Mouse (Mus musculus) lung, embryonic 15.5 days (tissue): Measurements from ENCODE around the gene Myo6. TPM values are rescaled to one million over a fixed set of nuclear protein-coding genes. Genes with fewer than 3 reads are reported as not detected.

ENCODE experiments used
- ATAC-seq: fragments of 200-750 bp; cut with Nextera tagmentation; 2 replicates; pipeline ENCODE4 v1.8.0; 2017; ENCODE audit warnings: moderate number of reproducible peaks, borderline replicate concordance; ENCODE audit not compliant: low FRiP score, low TSS enrichment; ENCODE audit errors: extremely low read depth
- H3K27ac ChIP-seq: fragments of 300-500 bp; sonication (generic); 2 replicates; pipeline ENCODE4 v1.5.1; 2015; ENCODE audit warnings: moderate library complexity, mild to moderate bottlenecking, inconsistent platforms
- H3K27me3 ChIP-seq: fragments of 300-500 bp; sonication (generic); 2 replicates; pipeline ENCODE4 v1.6.1; 2015; ENCODE audit warnings: inconsistent platforms
- H3K36me3 ChIP-seq: fragments of 300-500 bp; sonication (generic); 2 replicates; pipeline ENCODE4 v1.6.1; 2015; ENCODE audit warnings: inconsistent platforms
- H3K4me1 ChIP-seq: fragments of 300-500 bp; sonication (generic); 2 replicates; pipeline ENCODE4 v1.6.1; 2015; ENCODE audit warnings: inconsistent platforms
- H3K4me2 ChIP-seq: fragments of 300-500 bp; sonication (generic); 2 replicates; pipeline ENCODE4 v1.6.1; 2015; ENCODE audit warnings: inconsistent platforms, mild to moderate bottlenecking, moderate library complexity
- H3K4me3 ChIP-seq: fragments of 300-500 bp; sonication (generic); 2 replicates; pipeline ENCODE4 v1.5.1; 2015; ENCODE audit warnings: mild to moderate bottlenecking, inconsistent platforms
- H3K9ac ChIP-seq: fragments of 300-500 bp; sonication (generic); 2 replicates; pipeline ENCODE4 v1.6.1; 2015; ENCODE audit warnings: inconsistent platforms
- H3K9me3 ChIP-seq: fragments of 300-500 bp; sonication (generic); 2 replicates; pipeline ENCODE4 v1.6.1; 2016; ENCODE audit warnings: inconsistent platforms
- WGBS: fragments of 180-500 bp; shearing (Covaris S2); methylation state at CpG from one replicate; pipeline ENCODE4 v1.1.7; 2015; 5-methylcytosine and 5-hydroxymethylcytosine counted together
- polyA plus RNA-seq: library from polyadenylated mRNA; unstranded; fragments of >200 nt; fragmentation: Nextera tagmentation; extraction: Ambion mirVana; gene quantifications from 2 replicates; pipeline ENCODE4 v1.2.1, GENCODE M21; 2015

The Myo6 gene
- polyA plus RNA-seq, 1 experiment from 2014 or later, result 28.2 TPM

DNA sequence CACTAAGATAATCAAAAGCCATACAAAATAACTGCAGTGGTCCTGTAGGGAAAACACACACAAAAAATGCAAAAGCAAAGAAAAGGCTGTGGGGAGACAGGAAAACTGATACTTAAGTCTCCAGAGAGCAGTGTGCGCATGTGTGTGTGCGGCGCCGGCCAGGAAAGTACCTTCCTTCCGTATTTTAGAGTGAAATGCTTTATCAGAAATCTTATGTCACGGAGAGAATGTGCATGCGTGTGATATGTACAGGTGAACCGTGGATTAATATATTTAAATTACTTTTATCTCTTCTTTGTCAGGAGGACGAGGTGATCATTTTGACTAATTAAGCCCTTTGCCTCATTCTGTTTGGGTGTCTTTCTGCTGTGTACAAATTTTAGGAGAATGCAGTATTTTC lies 88.4 kb downstream of the Myo6 start:
- no peak overlapping the region for H3K9ac ChIP-seq
- H3K4me2 ChIP-seq, result no peak overlapping the region
- H3K36me3 ChIP-seq, result no peaks in the 10 kb centered on the region
- no peaks in the 10 kb centered on the region for H3K27me3 ChIP-seq
- no peak overlapping the region for H3K4me3 ChIP-seq
- no peaks in the 10 kb centered on the region for H3K4me1 ChIP-seq
- H3K27ac ChIP-seq, result no peak overlapping the region
- no peak for ATAC-seq
- H3K9me3 ChIP-seq, result no peaks in the 10 kb centered on the region
- WGBS, result 91% methylated on average over 9 of the region's 9 CpGs

DNA sequence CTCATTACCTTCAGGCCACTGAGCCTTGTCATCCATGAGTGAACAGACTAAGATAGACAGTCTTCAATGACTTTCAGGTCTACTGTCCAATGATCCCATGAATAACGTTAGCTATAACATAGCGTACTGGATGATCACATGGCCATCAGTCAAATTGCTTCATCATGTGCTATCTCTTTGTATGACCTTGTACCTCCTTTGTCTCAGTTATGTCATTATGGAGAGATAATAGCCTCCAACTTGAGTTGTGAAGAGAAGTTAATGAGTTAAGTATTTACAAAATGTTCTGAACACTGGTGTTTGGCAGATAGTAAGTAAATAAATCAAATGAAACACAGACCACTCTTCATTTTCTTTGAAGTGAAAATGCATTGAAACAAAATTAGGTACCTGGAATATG lies 91.7 kb downstream of the Myo6 start:
- H3K27me3 ChIP-seq, result no peaks in the 10 kb centered on the region
- WGBS, result 55% methylated on average over 2 of the region's 2 CpGs
- no peak overlapping the region for H3K9ac ChIP-seq
- H3K4me3 ChIP-seq, result no peak overlapping the region
- no peak for ATAC-seq
- no peak overlapping the region for H3K4me2 ChIP-seq
- H3K4me1 ChIP-seq, result 0 out of 2 replicates have a peak, but pooled peaks cover 3% of the 10 kb centered on the region
- H3K27ac ChIP-seq, result no peak overlapping the region
- H3K9me3 ChIP-seq, result no peaks in the 10 kb centered on the region
- no peaks in the 10 kb centered on the region for H3K36me3 ChIP-seq

DNA sequence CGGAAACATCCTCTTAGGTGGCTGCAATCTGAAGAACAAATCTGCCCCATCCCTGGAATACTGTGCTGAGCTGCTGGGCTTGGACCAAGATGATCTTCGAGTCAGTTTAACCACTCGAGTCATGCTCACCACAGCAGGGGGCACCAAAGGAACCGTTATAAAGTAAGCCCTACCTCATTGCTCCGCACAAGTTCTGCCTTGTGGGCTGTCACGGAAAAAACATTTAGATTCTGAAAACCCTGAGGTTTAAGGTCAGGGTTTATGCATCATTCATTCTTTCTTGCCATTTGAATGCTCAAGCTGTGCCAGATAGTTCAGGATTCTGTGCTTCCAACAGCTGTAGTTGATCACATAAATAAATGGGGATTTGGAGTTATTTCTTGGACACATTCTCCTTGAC lies 93.6 kb downstream of the Myo6 start:
- Histone ChIP-seq H3K9ac (no peak overlapping the region), H3K27ac (no peak overlapping the region), H3K4me1 (0 out of 2 replicates have a peak, but pooled peaks cover 3% of the 10 kb centered on the region), H3K36me3 (no peaks in the 10 kb centered on the region), H3K4me2 (no peak overlapping the region), H3K4me3 (no peak overlapping the region), H3K9me3 (no peaks in the 10 kb centered on the region), H3K27me3 (no peaks in the 10 kb centered on the region)
- peak; percentile 77; the same call in 1 of the 2 replicates for ATAC-seq
- WGBS, result 40% methylated on average over 6 of the region's 6 CpGs

- no peak overlapping the region for H3K4me2 ChIP-seq
- ATAC-seq, result no peak
- WGBS, result 63% methylated on average over 3 of the region's 3 CpGs
These were observed 96.1 kb downstream of the Myo6 start for GRCm38 (mm10) chr9:80260905-80261304.

DNA sequence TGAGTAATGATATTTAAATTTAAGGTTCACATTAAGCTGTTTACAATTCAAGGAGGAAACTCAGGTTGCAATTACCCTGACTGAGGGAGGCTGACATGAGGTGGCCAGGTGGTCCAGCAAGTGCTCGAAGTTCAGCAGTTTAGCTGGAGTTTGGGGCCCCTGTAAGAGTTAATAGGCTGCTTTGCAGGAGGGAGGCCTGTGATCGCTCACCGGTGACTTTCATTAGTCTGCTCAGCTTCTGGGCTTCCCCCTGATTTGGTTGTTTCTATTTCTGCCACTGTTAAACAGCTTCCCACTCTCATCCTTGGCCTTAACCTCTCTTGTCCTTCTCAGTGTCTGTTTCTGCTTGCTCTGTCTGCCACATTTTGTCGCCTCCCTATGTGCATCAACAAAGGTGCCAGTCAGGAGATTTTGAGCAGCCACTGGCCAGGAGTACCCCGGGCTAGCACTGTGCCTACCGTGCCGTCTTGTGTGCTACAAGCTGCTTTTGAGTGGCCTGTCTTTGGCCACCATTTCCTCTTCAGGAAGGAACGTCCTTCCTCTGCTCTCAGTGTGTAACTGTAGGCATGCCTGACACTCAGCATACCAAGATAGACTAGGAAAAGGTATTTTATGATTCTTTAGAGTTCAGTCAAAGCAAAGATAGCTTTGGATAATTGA lies 97.7 kb downstream of the Myo6 start:
- no peak overlapping the region for H3K9ac ChIP-seq
- H3K4me1 ChIP-seq, result 0 out of 2 replicates have a peak, but pooled peaks cover 3% of the 10 kb centered on the region
- H3K27me3 ChIP-seq, result no peaks in the 10 kb centered on the region
- H3K27ac ChIP-seq, result no peak overlapping the region
- H3K9me3 ChIP-seq, result no peaks in the 10 kb centered on the region
- ATAC-seq, result no peak
- no peaks in the 10 kb centered on the region; the same call in 1 of the 2 replicates for H3K36me3 ChIP-seq
- 48% methylated on average over 8 of the region's 8 CpGs for WGBS
- no peak overlapping the region for H3K4me3 ChIP-seq
- no peak overlapping the region for H3K4me2 ChIP-seq

More at GRCm38 (mm10) chr9:80260905-80261304, 96.1 kb downstream of the Myo6 start:
- no peaks in the 10 kb centered on the region for H3K27me3 ChIP-seq
- no peaks in the 10 kb centered on the region for H3K9me3 ChIP-seq
- no peaks in the 10 kb centered on the region; the same call in 1 of the 2 replicates for H3K36me3 ChIP-seq
- H3K4me1 ChIP-seq, result 0 out of 2 replicates have a peak, but pooled peaks cover 3% of the 10 kb centered on the region
- H3K4me3 ChIP-seq, result no peak overlapping the region
- no peak overlapping the region for H3K27ac ChIP-seq
- H3K9ac ChIP-seq, result no peak overlapping the region

DNA sequence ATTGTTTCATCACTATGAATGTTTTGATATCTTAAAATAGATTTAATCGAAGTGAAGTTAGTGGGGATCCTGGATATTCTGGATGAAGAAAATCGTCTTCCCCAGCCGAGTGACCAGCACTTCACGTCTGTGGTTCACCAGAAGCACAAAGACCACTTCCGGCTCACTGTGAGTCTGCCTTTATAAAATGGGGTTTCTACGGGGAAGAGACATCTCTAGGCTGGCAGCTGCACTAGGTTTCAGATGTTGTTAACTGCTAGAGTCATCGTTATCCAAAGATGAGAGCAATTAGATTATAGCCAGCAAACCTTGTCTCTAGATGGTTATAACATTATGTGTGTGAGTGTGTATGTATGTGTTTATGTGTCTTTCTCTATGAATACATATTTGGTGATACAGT lies 101.3 kb downstream of the Myo6 start:
- H3K36me3 ChIP-seq, result peaks cover 6% of the 10 kb centered on the region; the same call in 1 of the 2 replicates
- no peaks in the 10 kb centered on the region for H3K9me3 ChIP-seq
- H3K27me3 ChIP-seq, result no peaks in the 10 kb centered on the region
- ATAC-seq, result no peak
- no peak overlapping the region for H3K4me2 ChIP-seq
- no peaks in the 10 kb centered on the region for H3K4me1 ChIP-seq
- no peak overlapping the region for H3K9ac ChIP-seq
- H3K27ac ChIP-seq, result no peak overlapping the region
- no peak overlapping the region for H3K4me3 ChIP-seq
- WGBS, result 82% methylated on average over 7 of the region's 7 CpGs

DNA sequence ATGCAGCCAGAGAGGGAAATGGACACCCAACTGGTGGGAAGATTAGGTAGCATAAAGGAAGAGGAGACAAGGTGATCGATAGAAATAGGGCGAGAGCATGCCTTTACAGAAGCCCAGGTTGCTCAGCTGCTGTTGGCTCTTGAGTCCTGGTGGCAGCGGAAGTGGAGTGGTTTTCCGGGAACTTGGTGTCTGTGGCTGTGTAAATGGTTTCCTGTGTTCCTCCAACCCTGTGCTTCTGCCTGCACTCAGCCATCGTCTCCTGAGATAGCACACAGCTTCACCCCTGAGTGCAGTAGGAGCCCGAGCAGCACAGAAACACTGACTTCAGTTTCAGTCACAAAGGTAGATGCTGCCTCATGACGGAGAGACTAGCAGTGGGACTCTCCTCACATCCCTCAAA lies 101.7 kb downstream of the Myo6 start:
- ATAC-seq, result no peak
- H3K27me3 ChIP-seq, result no peaks in the 10 kb centered on the region
- H3K27ac ChIP-seq, result no peak overlapping the region
- H3K4me3 ChIP-seq, result no peak overlapping the region
- 74% methylated on average over 7 of the region's 7 CpGs for WGBS
- no peaks in the 10 kb centered on the region for H3K9me3 ChIP-seq
- no peak overlapping the region for H3K9ac ChIP-seq
- no peak overlapping the region for H3K4me2 ChIP-seq
- no peaks in the 10 kb centered on the region for H3K4me1 ChIP-seq
- H3K36me3 ChIP-seq, result peaks cover 6% of the 10 kb centered on the region; the same call in 1 of the 2 replicates

DNA sequence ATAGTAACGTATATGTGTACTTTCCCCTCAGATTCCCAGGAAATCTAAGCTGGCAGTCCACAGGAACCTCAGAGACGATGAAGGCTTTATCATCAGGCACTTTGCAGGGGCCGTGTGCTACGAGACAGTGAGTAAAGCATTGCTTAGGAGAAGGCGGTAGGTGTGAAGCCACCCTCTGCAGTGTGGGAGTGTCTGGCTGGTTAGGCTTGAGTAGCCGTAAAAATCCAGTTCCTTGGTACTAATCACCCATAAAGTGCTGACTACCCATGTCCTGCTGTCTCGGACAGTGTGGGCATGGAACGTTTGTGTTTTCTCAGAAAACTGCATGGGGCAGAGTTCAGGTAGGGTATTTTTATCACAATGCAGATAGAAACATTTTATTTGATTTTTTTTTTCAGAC lies 104.8 kb downstream of the Myo6 start:
- no peak overlapping the region for H3K9ac ChIP-seq
- H3K4me1 ChIP-seq, result peaks cover under 1% of the 10 kb centered on the region; the same call in 1 of the 2 replicates
- no peaks in the 10 kb centered on the region for H3K9me3 ChIP-seq
- H3K27ac ChIP-seq, result no peak overlapping the region
- no peak overlapping the region for H3K4me2 ChIP-seq
- 69% methylated on average over 8 of the region's 8 CpGs for WGBS
- H3K36me3 ChIP-seq, result peaks cover 6% of the 10 kb centered on the region; the same call in 1 of the 2 replicates
- ATAC-seq, result no peak
- H3K4me3 ChIP-seq, result no peak overlapping the region
- H3K27me3 ChIP-seq, result no peaks in the 10 kb centered on the region

- peaks cover 16% of the 10 kb centered on the region for H3K4me1 ChIP-seq
- H3K9me3 ChIP-seq, result no peaks in the 10 kb centered on the region
- H3K27ac ChIP-seq, result no peak overlapping the region
- ATAC-seq, result no peak
- no peaks in the 10 kb centered on the region for H3K27me3 ChIP-seq
- H3K4me3 ChIP-seq, result no peak overlapping the region
- no peak overlapping the region for H3K4me2 ChIP-seq
- WGBS, result 93% methylated on average over 1 of the region's 1 CpGs
- peaks cover 15% of the 10 kb centered on the region; the same call in 1 of the 2 replicates for H3K36me3 ChIP-seq
- no peak overlapping the region for H3K9ac ChIP-seq
These were observed 108.1 kb downstream of the Myo6 start for GRCm38 (mm10) chr9:80272951-80273350.

DNA sequence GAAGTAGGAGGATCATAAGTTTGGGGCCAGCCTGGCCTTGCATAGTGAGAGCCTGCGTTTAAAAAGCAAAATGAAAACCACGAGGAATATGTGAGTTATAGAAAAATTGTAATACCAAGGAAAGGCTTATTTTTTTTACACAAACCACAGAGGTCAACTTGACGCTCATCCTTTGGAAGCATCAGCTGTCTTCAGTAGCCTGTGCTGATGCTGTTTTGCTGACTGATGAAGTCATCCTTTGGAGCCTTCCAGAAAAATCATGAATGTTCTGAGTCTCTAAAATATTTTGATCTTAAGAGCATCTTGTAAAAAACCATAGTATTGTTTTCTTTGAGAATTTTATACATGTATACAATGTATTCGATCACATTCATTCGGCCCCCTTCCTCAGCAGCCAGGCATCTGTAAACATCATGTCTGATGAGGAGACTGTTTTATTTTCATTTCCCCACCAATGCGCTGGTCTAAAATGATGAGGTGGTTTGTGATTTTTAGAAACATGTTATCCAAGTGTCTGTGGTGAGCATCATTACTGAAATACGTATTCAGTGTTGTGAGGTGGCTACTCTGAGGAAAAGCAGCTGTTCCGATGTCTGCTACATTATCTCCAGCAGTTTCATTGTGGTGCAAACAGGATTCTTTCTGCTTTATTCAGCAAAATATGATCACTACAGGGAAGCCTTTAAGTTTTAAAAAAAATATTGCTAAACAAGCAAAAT lies 110.4 kb downstream of the Myo6 start:
- Histone ChIP-seq H3K9ac (no peak overlapping the region), H3K27ac (peak overlapping the region; percentile 78), H3K4me2 (peak overlapping the region; percentile 4; the same call in 1 of the 2 replicates), H3K36me3 (peaks cover 12% of the 10 kb centered on the region; the same call in 1 of the 2 replicates), H3K4me1 (peaks cover 16% of the 10 kb centered on the region), H3K4me3 (no peak overlapping the region), H3K9me3 (no peaks in the 10 kb centered on the region), H3K27me3 (no peaks in the 10 kb centered on the region)
- WGBS, result 45% methylated on average over 8 of the region's 8 CpGs
- peak; percentile 91 for ATAC-seq

GRCm38 (mm10) chr9:80275772-80276134 lies 110.9 kb downstream of the Myo6 start:
- no peaks in the 10 kb centered on the region for H3K27me3 ChIP-seq
- ATAC-seq, result peak; percentile 72
- no peaks in the 10 kb centered on the region for H3K9me3 ChIP-seq
- peaks cover 9% of the 10 kb centered on the region; the same call in 1 of the 2 replicates for H3K36me3 ChIP-seq
- H3K4me3 ChIP-seq, result no peak overlapping the region
- H3K9ac ChIP-seq, result no peak overlapping the region
- no peak overlapping the region for H3K4me2 ChIP-seq
- H3K27ac ChIP-seq, result peak overlapping the region; percentile 66; the same call in 1 of the 2 replicates
- 42% methylated on average over 1 of the region's 1 CpGs for WGBS
- peaks cover 16% of the 10 kb centered on the region for H3K4me1 ChIP-seq

- Histone ChIP-seq H3K4me3 (no peak overlapping the region), H3K9me3 (no peaks in the 10 kb centered on the region), H3K27me3 (no peaks in the 10 kb centered on the region), H3K36me3 (peaks cover 9% of the 10 kb centered on the region; the same call in 1 of the 2 replicates), H3K9ac (no peak overlapping the region), H3K4me1 (peaks cover 16% of the 10 kb centered on the region), H3K4me2 (no peak overlapping the region), H3K27ac (no peak overlapping the region)
- 51% methylated on average over 2 of the region's 2 CpGs for WGBS
- ATAC-seq, result no peak
These were observed 112.3 kb downstream of the Myo6 start for GRCm38 (mm10) chr9:80277157-80277556.
